Mouse (Mus musculus) CD4-positive helper T cell, adult 2 months (primary cell): ENCODE data around the gene Vps13d.

Experiments used
- DNase-seq: peaks from one replicate; pipeline ENCODE4 v3.0.0-alpha.2; 2012; ENCODE audit warnings: low read depth, missing footprints, low spot score

Gene Vps13d

GRCm38 (mm10) chr4:145086509-145086908 is 108.3 kb downstream of the Vps13d start:
- DNase-seq: no peak

- DNase-seq: no peak
Observed at GRCm38 (mm10) chr4:145079324-145079723, 115.5 kb downstream of the Vps13d start.

- no peak for DNase-seq
Observed at GRCm38 (mm10) chr4:145074276-145074675, 120.5 kb downstream of the Vps13d start.

- no peak for DNase-seq
Observed at GRCm38 (mm10) chr4:145073728-145074127, 121.1 kb downstream of the Vps13d start.

- DNase-seq: no peak
Observed at GRCm38 (mm10) chr4:145071942-145072341, 122.9 kb downstream of the Vps13d start.

GRCm38 (mm10) chr4:145067019-145067680 is 127.7 kb downstream of the Vps13d start:
- DNase-seq: no peak

GRCm38 (mm10) chr4:145066336-145067018 is 128.3 kb downstream of the Vps13d start:
- DNase-seq: no peak

- no peak for DNase-seq
Observed at GRCm38 (mm10) chr4:145058749-145059442, 135.9 kb downstream of the Vps13d start.

GRCm38 (mm10) chr4:145056346-145056745 is 138.5 kb downstream of the Vps13d start:
- no peak for DNase-seq

GRCm38 (mm10) chr4:145055792-145056191 is 139.0 kb downstream of the Vps13d start:
- no peak for DNase-seq

- no peak for DNase-seq
Observed at GRCm38 (mm10) chr4:145054369-145054768, 140.4 kb downstream of the Vps13d start.

GRCm38 (mm10) chr4:145052697-145053096 is 142.1 kb downstream of the Vps13d start:
- DNase-seq: no peak

GRCm38 (mm10) chr4:145052282-145052681 is 142.5 kb downstream of the Vps13d start:
- DNase-seq: no peak

- DNase-seq: no peak
Observed at GRCm38 (mm10) chr4:145051209-145051969, 143.4 kb downstream of the Vps13d start.

- DNase-seq: no peak
Observed at GRCm38 (mm10) chr4:145050518-145051208, 144.1 kb downstream of the Vps13d start.

GRCm38 (mm10) chr4:145047964-145048363 is 146.8 kb downstream of the Vps13d start:
- no peak for DNase-seq

- no peak for DNase-seq
Observed at GRCm38 (mm10) chr4:145046032-145046401, 148.8 kb downstream of the Vps13d start.

GRCm38 (mm10) chr4:145045312-145046031 is 149.3 kb downstream of the Vps13d start:
- peak; percentile 82 for DNase-seq

- no peak for DNase-seq
Observed at GRCm38 (mm10) chr4:145041223-145041870, 153.5 kb downstream of the Vps13d start.
